Mouse (Mus musculus) ovary, adult 2 months (tissue): Measurements from ENCODE around the gene Melk. TPM values are rescaled to one million over a fixed set of nuclear protein-coding genes. Genes with fewer than 3 reads are reported as not detected.

Experiments
- polyA plus RNA-seq: library from polyadenylated mRNA; depleted of rRNA; stranded (reverse); fragments of >200 nt; gene quantifications from 2 replicates; pipeline ENCODE4 v1.2.3, GENCODE M21; 2012; rRNA removed

The Melk gene
- 1.6 and 2.7 TPM in 2 replicates for polyA plus RNA-seq

DNA sequence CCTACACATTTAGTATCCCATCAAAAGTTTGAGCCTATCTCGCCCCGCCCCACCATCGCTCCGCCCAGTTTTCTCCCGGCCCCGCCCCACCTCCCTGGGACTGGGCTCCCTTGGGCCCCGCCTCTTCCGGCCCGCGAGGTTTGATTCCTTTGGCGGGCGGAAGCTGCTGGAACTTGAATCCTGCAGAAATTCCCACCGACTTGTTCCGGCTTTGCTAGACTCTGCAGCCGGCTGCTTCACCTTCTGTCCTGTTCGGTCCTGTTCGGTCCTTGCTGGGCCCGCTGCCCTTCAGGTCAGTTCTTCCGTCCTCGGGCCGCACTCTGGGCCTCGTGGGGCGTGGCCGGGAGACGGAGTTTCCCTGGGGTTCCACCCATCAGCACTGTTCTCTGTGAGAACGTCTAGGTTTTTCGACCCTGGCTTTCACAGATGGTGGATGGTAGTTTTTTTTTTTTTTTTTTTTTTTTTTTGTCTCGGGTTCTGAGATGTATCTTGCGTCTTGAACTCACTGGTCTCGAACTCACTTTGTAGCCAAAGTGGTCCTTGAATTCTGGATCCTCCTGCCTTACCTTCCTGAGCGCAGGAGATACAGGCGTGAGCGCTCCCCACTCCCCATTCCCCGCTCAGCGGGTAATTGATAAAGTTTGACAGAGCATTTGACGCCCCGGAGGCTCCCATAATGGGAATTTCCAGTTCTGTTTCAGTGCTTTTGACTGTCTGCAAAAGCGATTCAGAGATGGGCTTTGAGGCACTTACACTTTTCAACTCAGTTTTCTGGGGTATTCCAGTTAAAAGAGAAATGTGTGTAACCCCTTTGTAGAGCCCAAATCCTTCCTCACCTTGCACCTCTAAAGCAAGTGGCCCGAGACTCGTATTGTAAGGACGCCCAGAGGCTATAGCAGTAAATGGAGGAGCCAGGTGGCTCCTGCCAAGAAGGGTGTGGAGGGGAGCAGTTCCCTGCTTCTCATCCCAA, at the start of gene Melk:
Gene Melk, plus strand, starts transcription at position 96 of the 970 bp plus-strand sequence.

Other genes with a start within 250 kb of the Melk start
- gene Gne, start 216.7 kb upstream of the Melk start, polyA plus RNA-seq = 15.3 and 19.0 TPM in 2 replicates
- gene Rnf38, start 67.1 kb upstream of the Melk start, polyA plus RNA-seq = 237 and 276 TPM in 2 replicates